Mouse (Mus musculus) urinary bladder, postnatal 0 days (tissue): ENCODE data around the gene Zscan20. TPM values are rescaled to one million over a fixed set of nuclear protein-coding genes. Genes with fewer than 3 reads are reported as not detected.

ENCODE experiments used
- polyA plus RNA-seq: library from polyadenylated mRNA; unstranded; fragments of >200 nt; fragmentation: Nextera tagmentation; extraction: Ambion mirVana; gene quantifications from 2 replicates; pipeline ENCODE4 v1.2.1, GENCODE M21; 2015

Gene Zscan20
- 1.4 and 1.8 TPM in 2 replicates for polyA plus RNA-seq

GRCm38 (mm10) chr4:128609925-128610402, at the start of gene Zscan20:
TSS of gene Zscan20 (minus strand) at chr4:128610098.

GRCm38 (mm10) chr4:128654505-128655381, 44.8 kb upstream of the Zscan20 start, which contains the start of gene Phc2:
TSS of gene Phc2 (plus strand) at chr4:128654702.

GRCm38 (mm10) chr4:128618246-128618911, 8.5 kb upstream of the Zscan20 start, which contains the start of gene Tlr12:
TSS of gene Tlr12 (minus strand) at chr4:128618619.

Other genes starting within 250 kb of the Zscan20 start
- 0.55 and 0.77 TPM in 2 replicates for gene Tlr12, start 8.5 kb upstream of the Zscan20 start, polyA plus RNA-seq
- gene Phc2, start 44.6 kb upstream of the Zscan20 start, polyA plus RNA-seq: 32.9 and 39.0 TPM in 2 replicates
- 0.06 TPM in 1 of 2 replicates, not detected in the other for gene A3galt2, start 145.3 kb upstream of the Zscan20 start, polyA plus RNA-seq
- gene Zfp362, start 195.9 kb upstream of the Zscan20 start, polyA plus RNA-seq: 11.7 and 14.2 TPM in 2 replicates